Mouse (Mus musculus) CH12.LX (cell line): ENCODE results near the gene Pmpcb. TPM values are rescaled to one million over a fixed set of nuclear protein-coding genes. Genes with fewer than 3 reads are reported as not detected.

Source experiments
- DNase-seq: peaks from one replicate; pipeline ENCODE4 v3.0.0-alpha.2; 2013; ENCODE audit errors: extremely low read depth
- H3K27ac ChIP-seq: 2 replicates; pipeline ENCODE4 v1.5.1; 2012; ENCODE audit warnings: low read depth, mild to moderate bottlenecking, control low read depth, moderate library complexity; ENCODE audit not compliant: insufficient read depth
- H3K27me3 ChIP-seq: replicated peaks from 2 replicates; pipeline ENCODE3; 2012; ENCODE audit warnings: inconsistent platforms
- H3K36me3 ChIP-seq, 2 experiments: replicated peaks in 1 of 2; 2 replicates each; pipeline versions ENCODE3 to v1.6.1; 2012; ENCODE audit warnings: inconsistent platforms in 1 of 2, low read length in 1 of 2, mild to moderate bottlenecking in 1 of 2, mixed read lengths in 1 of 2, moderate library complexity in 1 of 2; ENCODE audit not compliant: control insufficient read depth in 1 of 2, insufficient read depth in 1 of 2
- H3K4me1 ChIP-seq, 2 experiments: 2 replicates each; pipeline ENCODE4 v1.6.1; 2012; ENCODE audit warnings: inconsistent platforms in 1 of 2, moderate library complexity in 1 of 2; ENCODE audit not compliant: insufficient read depth in 2 of 2, control insufficient read depth in 1 of 2
- H3K4me2 ChIP-seq: 2 replicates; pipeline ENCODE4 v1.6.1; 2012; ENCODE audit warnings: low read depth, mild to moderate bottlenecking, control low read depth; ENCODE audit not compliant: poor library complexity, insufficient read depth, severe bottlenecking
- H3K4me3 ChIP-seq, 3 experiments: fragments of 150-350 bp in 1 of 3; sonication (generic) in 1 of 3; replicated peaks in 1 of 3; 2 replicates each; pipeline versions ENCODE3 to v1.5.1; 2011 to 2012; ENCODE audit warnings: low read depth in 2 of 3, low read length in 2 of 3, mild to moderate bottlenecking in 2 of 3, moderate library complexity in 2 of 3, control low read depth in 1 of 3, improper control_type of control experiment in 1 of 3, inconsistent platforms in 1 of 3, mixed read lengths in 1 of 3; ENCODE audit not compliant: poor library complexity in 1 of 3
- H3K79me2 ChIP-seq: replicated peaks from 2 replicates; pipeline ENCODE4 v1.6.1; 2012; ENCODE audit warnings: mild to moderate bottlenecking, moderate library complexity; ENCODE audit not compliant: control insufficient read depth, poor library complexity, insufficient read depth, severe bottlenecking; ENCODE audit errors: extremely low read depth
- H3K9ac ChIP-seq: 2 replicates; pipeline ENCODE4 v1.6.1; 2012; ENCODE audit warnings: low read depth, mild to moderate bottlenecking, control low read depth, moderate library complexity; ENCODE audit not compliant: insufficient read depth
- H3K9me3 ChIP-seq: replicated peaks from 2 replicates; pipeline ENCODE3; 2012; ENCODE audit warnings: low read length, inconsistent platforms, mixed read lengths
- BHLHE40 ChIP-seq: IDR thresholded peaks from 2 replicates; pipeline ENCODE4 v1.6.1; 2011; ENCODE audit warnings: mild to moderate bottlenecking, low read depth, low read length, improper control_type of control experiment
- CHD1 ChIP-seq: IDR thresholded peaks from 2 replicates; pipeline ENCODE4 v1.6.1; 2012; ENCODE audit warnings: low read depth, low read length, improper control_type of control experiment, inconsistent platforms
- CHD2 ChIP-seq: IDR thresholded peaks from 2 replicates; pipeline ENCODE4 v1.6.1; 2011; ENCODE audit warnings: low read length, improper control_type of control experiment
- CTCF ChIP-seq, 2 experiments: IDR thresholded peaks in 1 of 2; conservative IDR thresholded peaks in 1 of 2; 2 replicates each; pipeline ENCODE4 v1.5.1; 2011 to 2012; ENCODE audit warnings: low read depth in 2 of 2, low read length in 2 of 2, improper control_type of control experiment in 1 of 2, inconsistent platforms in 1 of 2, mild to moderate bottlenecking in 1 of 2, moderate library complexity in 1 of 2
- E2F4 ChIP-seq: IDR thresholded peaks from 2 replicates; pipeline ENCODE4 v1.6.1; 2011; ENCODE audit warnings: low read depth, low read length, improper control_type of control experiment; ENCODE audit not compliant: insufficient replicate concordance
- ELF1 ChIP-seq: IDR thresholded peaks from 2 replicates; pipeline ENCODE4 v1.6.1; 2014; ENCODE audit warnings: low read depth, mild to moderate bottlenecking, inconsistent platforms, low read length, improper control_type of control experiment
- ETS1 ChIP-seq: conservative IDR thresholded peaks from 2 replicates; pipeline ENCODE4 v1.6.1; 2012; ENCODE audit warnings: low read depth, mild to moderate bottlenecking, inconsistent platforms, low read length, improper control_type of control experiment, moderate library complexity
- GABPA ChIP-seq: IDR thresholded peaks from 2 replicates; pipeline ENCODE4 v1.6.1; 2012; ENCODE audit warnings: low read depth, low read length, improper control_type of control experiment, inconsistent platforms; ENCODE audit not compliant: insufficient replicate concordance
- HCFC1 ChIP-seq: IDR thresholded peaks from 2 replicates; pipeline ENCODE4 v1.6.1; 2012; ENCODE audit warnings: low read depth, mild to moderate bottlenecking, inconsistent platforms, low read length, improper control_type of control experiment
- JUN ChIP-seq: IDR thresholded peaks from 2 replicates; pipeline ENCODE4 v1.6.1; 2011; ENCODE audit warnings: low read depth, mild to moderate bottlenecking, low read length, improper control_type of control experiment, moderate library complexity; ENCODE audit not compliant: insufficient read depth
- KAT2A ChIP-seq: IDR thresholded peaks from 2 replicates; pipeline ENCODE4 v1.6.1; 2012; ENCODE audit warnings: low read length, improper control_type of control experiment, inconsistent platforms; ENCODE audit not compliant: insufficient replicate concordance
- MAX ChIP-seq: IDR thresholded peaks from 2 replicates; pipeline ENCODE4 v1.6.1; 2011; ENCODE audit warnings: low read length, improper control_type of control experiment
- MAZ ChIP-seq: IDR thresholded peaks from 2 replicates; pipeline ENCODE4 v1.6.1; 2012; ENCODE audit warnings: low read depth, mild to moderate bottlenecking, inconsistent platforms, low read length, improper control_type of control experiment, moderate library complexity
- MEF2A ChIP-seq: IDR thresholded peaks from 2 replicates; pipeline ENCODE4 v1.6.1; 2014; ENCODE audit warnings: low read depth, mild to moderate bottlenecking, inconsistent platforms, low read length, improper control_type of control experiment, borderline replicate concordance
- MYC ChIP-seq: IDR thresholded peaks from 2 replicates; pipeline ENCODE4 v1.6.1; 2011; ENCODE audit warnings: low read depth, mild to moderate bottlenecking, improper control_type of control experiment, low read length
- NRF1 ChIP-seq: IDR thresholded peaks from 2 replicates; pipeline ENCODE4 v1.6.1; 2014; ENCODE audit warnings: low read depth, mild to moderate bottlenecking, inconsistent platforms, low read length, improper control_type of control experiment, moderate library complexity
- PAX5 ChIP-seq: IDR thresholded peaks from 2 replicates; pipeline ENCODE4 v1.6.1; 2012; ENCODE audit warnings: low read length, inconsistent platforms, mixed read lengths
- POLR2A ChIP-seq: IDR thresholded peaks from 2 replicates; pipeline ENCODE4 v1.6.1; 2011; ENCODE audit warnings: low read depth, mild to moderate bottlenecking, improper control_type of control experiment, low read length
- POLR2AphosphoS2 ChIP-seq: IDR thresholded peaks from 2 replicates; pipeline ENCODE4 v1.6.1; 2011; ENCODE audit warnings: low read depth, low read length, improper control_type of control experiment
- RAD21 ChIP-seq: IDR thresholded peaks from 2 replicates; pipeline ENCODE4 v1.6.1; 2011; ENCODE audit warnings: low read depth, mild to moderate bottlenecking, low read length, improper control_type of control experiment, moderate library complexity
- RCOR1 ChIP-seq: conservative IDR thresholded peaks from 2 replicates; pipeline ENCODE4 v1.6.1; 2012; ENCODE audit warnings: low read depth, mild to moderate bottlenecking, inconsistent platforms, low read length, improper control_type of control experiment
- SMC3 ChIP-seq: IDR thresholded peaks from 2 replicates; pipeline ENCODE4 v1.6.1; 2011; ENCODE audit warnings: low read depth, low read length, improper control_type of control experiment
- TBP ChIP-seq: conservative IDR thresholded peaks from 2 replicates; pipeline ENCODE4 v1.6.1; 2011; ENCODE audit warnings: low read depth, low read length, improper control_type of control experiment
- TCF12 ChIP-seq: IDR thresholded peaks from 2 replicates; pipeline ENCODE4 v1.6.1; 2014; ENCODE audit warnings: low read depth, mild to moderate bottlenecking, inconsistent platforms, low read length, improper control_type of control experiment
- UBTF ChIP-seq: IDR thresholded peaks from 2 replicates; pipeline ENCODE4 v1.6.1; 2012; ENCODE audit warnings: low read depth, mild to moderate bottlenecking, inconsistent platforms, low read length, improper control_type of control experiment, moderate library complexity
- USF1 ChIP-seq: IDR thresholded peaks from 2 replicates; pipeline ENCODE4 v1.6.1; 2014; ENCODE audit warnings: low read depth, mild to moderate bottlenecking, inconsistent platforms, low read length, improper control_type of control experiment
- ZKSCAN1 ChIP-seq: IDR thresholded peaks from 2 replicates; pipeline ENCODE4 v1.6.1; 2012; ENCODE audit warnings: low read depth, inconsistent platforms, low read length, improper control_type of control experiment, borderline replicate concordance
- ZNF384 ChIP-seq: IDR thresholded peaks from 2 replicates; pipeline ENCODE4 v1.6.1; 2012; ENCODE audit warnings: low read depth, low read length, improper control_type of control experiment, inconsistent platforms
- dilution Hi-C: fragments of 300-500 bp; cut with MboI; formaldehyde crosslinking; loops from 2 replicates; pipeline ENCODE4 v1.14.3; 2020; ENCODE audit warnings: low sequenced_read_pairs; ENCODE audit not compliant: extremely low pct_unique_long_range_greater_than_20kb, extremely low pct_ligation_motif_present
- in situ Hi-C: fragments of 300-500 bp; cut with MboI; formaldehyde crosslinking; loops from 3 replicates; pipeline ENCODE4 v1.14.3; 2019; ENCODE audit warnings: low sequenced_read_pairs, low pct_ligation_motif_present, low pct_unique_long_range_greater_than_20kb, mixed read lengths
- polyA plus RNA-seq: library from polyadenylated mRNA; unstranded; fragments of >175 nt; gene quantifications from 2 replicates; pipeline ENCODE4 v1.2.1, GENCODE M21; 2012; ENCODE audit warnings: low read depth; ENCODE audit not compliant: insufficient read length
- total RNA-seq, 2 experiments: library from RNA; depleted of rRNA; stranded (reverse); fragments of 300-350 nt in 1 of 2; fragments of >200 nt in 1 of 2; gene quantifications; 2 replicates each; pipeline ENCODE4 v1.2.3; 2012 to 2014

Gene Pmpcb
- total and polyA plus RNA-seq, 3 experiments = 113 to 166 (median 165) TPM

DNA sequence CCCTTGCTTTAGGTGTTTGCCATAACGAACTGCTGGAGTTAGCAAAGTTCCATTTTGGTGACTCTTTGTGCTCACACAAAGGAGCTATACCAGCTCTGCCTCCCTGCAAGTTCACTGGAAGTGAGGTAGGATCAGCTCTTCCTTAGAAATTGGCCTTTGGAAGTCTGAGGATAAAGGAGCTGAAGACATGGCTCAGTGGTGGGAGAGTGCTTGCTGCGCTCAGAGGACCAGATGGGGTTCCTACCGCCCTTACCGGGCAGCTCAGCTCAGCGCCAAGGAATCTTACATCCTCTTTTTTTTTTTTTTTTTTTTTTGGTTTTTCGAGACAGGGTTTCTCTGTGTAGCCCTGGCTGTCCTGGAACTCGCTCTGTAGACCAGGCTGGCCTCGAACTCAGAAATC, 9.0 kb downstream of the Pmpcb start:
- H3K4me3 ChIP-seq = no peak overlapping the region
- H3K79me2 ChIP-seq = no peaks in the 10 kb centered on the region
- H3K9me3 ChIP-seq = no peaks in the 10 kb centered on the region
- no peak overlapping the region for H3K9ac ChIP-seq
- in situ Hi-C loops (no loop called here), dilution Hi-C loops (no loop called here)
- DNase-seq = no peak
- no peak overlapping the region for H3K4me2 ChIP-seq
- no peaks in the 10 kb centered on the region for H3K4me1 ChIP-seq
- H3K27ac ChIP-seq = no peak overlapping the region
- no peaks in the 10 kb centered on the region for H3K27me3 ChIP-seq
- peaks cover 67 to 83% of the 10 kb centered on the region in 2 experiments for H3K36me3 ChIP-seq
- TF ChIP-seq BHLHE40 = no peak
- no peak for TF ChIP-seq MAZ
- no peak for TF ChIP-seq UBTF
- TF ChIP-seq POLR2A = no peak
- no peak for TF ChIP-seq CHD2
- no peak for TF ChIP-seq TBP
- no peak for TF ChIP-seq CTCF (conservative IDR thresholded peaks at IDR 0.05 in 1 of 2, IDR thresholded peaks at IDR 0.05 in 1 of 2; ENCODE audit: low read depth in 2 of 2, low read length in 2 of 2)
- no peak for TF ChIP-seq ZKSCAN1
- no peak for TF ChIP-seq SMC3
- TF ChIP-seq CHD1 = no peak
- no peak for TF ChIP-seq MEF2A
- TF ChIP-seq RCOR1 = no peak
- no peak for TF ChIP-seq ELF1
- no peak for TF ChIP-seq E2F4
- no peak for TF ChIP-seq NRF1
- no peak for TF ChIP-seq MYC
- no peak for TF ChIP-seq TCF12
- no peak for TF ChIP-seq ZNF384
- no peak for TF ChIP-seq GABPA

- H3K4me1 ChIP-seq = no peaks in the 10 kb centered on the region
- peaks cover 64 to 74% of the 10 kb centered on the region in 2 experiments for H3K36me3 ChIP-seq
- no peaks in the 10 kb centered on the region for H3K9me3 ChIP-seq
- no peaks in the 10 kb centered on the region for H3K79me2 ChIP-seq
- no peak overlapping the region for H3K27ac ChIP-seq
- TF ChIP-seq USF1 = no peak
- no peak for TF ChIP-seq JUN
- no peak for TF ChIP-seq ETS1
- TF ChIP-seq MAX = no peak
- no peak for TF ChIP-seq HCFC1
- TF ChIP-seq POLR2AphosphoS2 = no peak
- TF ChIP-seq MAZ = no peak
- no peak for TF ChIP-seq PAX5
- TF ChIP-seq CTCF (conservative IDR thresholded peaks at IDR 0.05 in 1 of 2, IDR thresholded peaks at IDR 0.05 in 1 of 2; ENCODE audit: low read depth in 2 of 2, low read length in 2 of 2) = no peak
- TF ChIP-seq E2F4 = no peak
- TF ChIP-seq RAD21 = no peak
- TF ChIP-seq ZKSCAN1 = no peak
- TF ChIP-seq KAT2A = no peak
- TF ChIP-seq TBP = no peak
- TF ChIP-seq, all 38 proteins: peak for 0
- Histone ChIP-seq H3K27me3 (no peaks in the 10 kb centered on the region), H3K4me3 (no peak overlapping the region), H3K9ac (no peak overlapping the region), H3K4me2 (no peak overlapping the region)
- no peak for DNase-seq
- dilution Hi-C loops (no loop called here), in situ Hi-C loops (no loop called here)
Observed at GRCm38 (mm10) chr5:21768506-21768905, 31.6 kb downstream of the Pmpcb start.
